Mouse (Mus musculus): ENCODE measurements around the gene Fhit.

The Fhit gene

GRCm38 (mm10) chr14:10482851-10483613 lies 678.8 kb downstream of the Fhit start:
- no peak for DNase-seq

GRCm38 (mm10) chr14:10481370-10481769 lies 680.5 kb downstream of the Fhit start:
- DNase-seq: no peak

GRCm38 (mm10) chr14:10480681-10481080 lies 681.2 kb downstream of the Fhit start:
- no peak for DNase-seq

- peak; percentile 29 for DNase-seq
Measured at GRCm38 (mm10) chr14:10453001-10453861, 708.6 kb downstream of the Fhit start.

GRCm38 (mm10) chr14:10452234-10452633 lies 709.6 kb downstream of the Fhit start:
- DNase-seq: no peak

- DNase-seq: no peak
Measured at GRCm38 (mm10) chr14:10445360-10445759, 716.5 kb downstream of the Fhit start.

GRCm38 (mm10) chr14:10439007-10439749 lies 722.7 kb downstream of the Fhit start:
- no peak for DNase-seq

GRCm38 (mm10) chr14:10436193-10436592 lies 725.6 kb downstream of the Fhit start:
- DNase-seq: no peak

- DNase-seq: no peak
Measured at GRCm38 (mm10) chr14:10432502-10432901, 729.3 kb downstream of the Fhit start.

- DNase-seq: no peak
Measured at GRCm38 (mm10) chr14:10430396-10431000, 731.3 kb downstream of the Fhit start.

- no peak for DNase-seq
Measured at GRCm38 (mm10) chr14:10423499-10423898, 738.3 kb downstream of the Fhit start.

GRCm38 (mm10) chr14:10422261-10422660 lies 739.6 kb downstream of the Fhit start:
- DNase-seq: no peak

GRCm38 (mm10) chr14:10415068-10415467 lies 746.8 kb downstream of the Fhit start:
- DNase-seq: no peak

- DNase-seq: no peak
Measured at GRCm38 (mm10) chr14:10409306-10409962, 752.4 kb downstream of the Fhit start.

- no peak for DNase-seq
Measured at GRCm38 (mm10) chr14:10405346-10405745, 756.5 kb downstream of the Fhit start.

- no peak for DNase-seq
Measured at GRCm38 (mm10) chr14:10367783-10368680, 793.8 kb downstream of the Fhit start.

- no peak for DNase-seq
Measured at GRCm38 (mm10) chr14:10366808-10367207, 795.0 kb downstream of the Fhit start.

- no peak for DNase-seq
Measured at GRCm38 (mm10) chr14:10364281-10364680, 797.6 kb downstream of the Fhit start.

- no peak for DNase-seq
Measured at GRCm38 (mm10) chr14:10363306-10363705, 798.5 kb downstream of the Fhit start.

- no peak for DNase-seq
Measured at GRCm38 (mm10) chr14:10345905-10346304, 815.9 kb downstream of the Fhit start.

- DNase-seq: no peak
Measured at GRCm38 (mm10) chr14:10344064-10344463, 817.8 kb downstream of the Fhit start.

All from lung, postnatal 14 days (tissue).